Mouse (Mus musculus): ENCODE measurements around the gene Crip2. TPM values are rescaled to one million over a fixed set of nuclear protein-coding genes. Genes with fewer than 3 reads are reported as not detected.

Gene Crip2
- polyA plus RNA-seq, 1 experiment from 2014 or later = 112 TPM

DNA sequence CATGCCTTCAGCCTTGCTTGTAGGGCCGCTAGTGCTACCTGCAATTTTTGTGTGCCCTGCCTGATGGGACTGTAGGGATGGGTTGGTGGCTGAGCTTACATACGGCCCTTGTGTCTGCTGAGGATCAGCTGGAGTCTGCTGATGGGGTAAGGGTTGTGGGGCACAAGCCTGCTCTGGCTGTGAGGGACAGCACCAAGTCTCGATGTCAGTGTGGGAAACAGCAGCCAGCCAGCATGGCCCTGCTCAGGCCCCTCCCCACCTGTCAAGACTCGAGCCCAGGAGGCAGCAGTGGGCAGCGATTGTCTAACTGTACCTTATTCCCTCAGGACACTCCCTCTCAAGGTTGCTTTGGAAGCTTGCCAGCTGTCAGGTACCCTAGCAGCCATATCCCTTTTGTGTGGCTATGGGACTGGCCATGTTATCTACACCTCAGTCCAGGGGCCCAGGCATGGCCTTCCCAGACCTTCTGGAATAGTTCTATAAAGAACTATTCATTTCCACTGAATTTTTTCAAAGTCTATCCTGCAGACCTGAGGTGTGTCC lies 6.1 kb upstream of the Crip2 start:
- no peaks in the 10 kb centered on the region for H3K27me3 ChIP-seq (ENCODE audit: control insufficient read depth, insufficient read depth, low read length)

DNA sequence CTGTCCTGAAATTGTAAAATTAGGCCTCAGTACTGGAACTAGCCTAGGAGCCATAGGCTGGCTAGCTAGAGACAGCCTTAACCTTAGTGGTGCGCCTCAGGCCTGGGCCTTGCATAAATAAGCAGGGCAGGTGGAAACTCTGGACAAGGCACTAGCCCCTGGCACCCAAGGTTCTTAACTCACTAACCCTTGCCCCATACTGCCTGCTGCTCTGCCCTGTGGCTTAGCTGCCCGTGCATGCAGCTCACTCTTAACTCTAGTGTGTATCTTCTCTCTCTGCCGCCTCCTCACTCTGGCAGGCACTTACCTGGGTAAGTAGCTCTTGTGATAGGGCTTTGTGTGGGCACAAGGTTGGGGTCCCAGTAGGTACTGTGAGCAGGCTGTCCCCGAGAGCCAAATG lies 5.5 kb upstream of the Crip2 start:
- DNase-seq (ENCODE audit: low spot score) (no peak), ATAC-seq (ENCODE audit: low FRiP score, low TSS enrichment) (no peak)
- WGBS = 84% methylated on average over 4 of the region's 4 CpGs
- no peak overlapping the region for H3K27ac ChIP-seq (replicated peaks)
- no peak overlapping the region for H3K4me3 ChIP-seq (ENCODE audit: low read depth, low read length)
- H3K36me3 ChIP-seq (ENCODE audit: control insufficient read depth, insufficient read depth, low read length) = peaks cover 45% of the 10 kb centered on the region
- H3K9me3 ChIP-seq (ENCODE audit: control insufficient read depth, low read length) = no peaks in the 10 kb centered on the region
- no peak for TF ChIP-seq EP300 (optimal IDR thresholded peaks at IDR 0.05)
- TF ChIP-seq CTCF (IDR thresholded peaks at IDR 0.05; ENCODE audit: low read depth) = no peak
- peaks cover 3% of the 10 kb centered on the region; the same call in 1 of the 2 replicates for H3K4me1 ChIP-seq (replicated peaks; ENCODE audit: control insufficient read depth, insufficient read depth)
- H3K9ac ChIP-seq (ENCODE audit: low read length) = no peak overlapping the region
- no peak overlapping the region for H3K4me2 ChIP-seq (replicated peaks; ENCODE audit: low read depth)
- H3K27me3 ChIP-seq (ENCODE audit: control insufficient read depth, insufficient read depth, low read length) = no peaks in the 10 kb centered on the region

More for the DNA sequence above, 6.1 kb upstream of the Crip2 start:
- Histone ChIP-seq H3K27ac (replicated peaks) (no peak overlapping the region), H3K4me3 (ENCODE audit: low read depth, low read length) (no peak overlapping the region), H3K9ac (ENCODE audit: low read length) (no peak overlapping the region), H3K36me3 (ENCODE audit: control insufficient read depth, insufficient read depth, low read length) (peaks cover 51% of the 10 kb centered on the region), H3K9me3 (ENCODE audit: control insufficient read depth, low read length) (no peaks in the 10 kb centered on the region), H3K4me2 (replicated peaks; ENCODE audit: low read depth) (no peak overlapping the region), H3K4me1 (replicated peaks; ENCODE audit: control insufficient read depth, insufficient read depth) (peaks cover 3% of the 10 kb centered on the region; the same call in 1 of the 2 replicates)
- ATAC-seq (ENCODE audit: low FRiP score, low TSS enrichment) (no peak; the same call in 1 of the 2 replicates), DNase-seq (ENCODE audit: low spot score) (peak; percentile 58)
- TF ChIP-seq CTCF (IDR thresholded peaks at IDR 0.05; ENCODE audit: low read depth) = no peak
- TF ChIP-seq EP300 (optimal IDR thresholded peaks at IDR 0.05) = no peak
- 66% methylated on average over 5 of the region's 5 CpGs for WGBS

DNA sequence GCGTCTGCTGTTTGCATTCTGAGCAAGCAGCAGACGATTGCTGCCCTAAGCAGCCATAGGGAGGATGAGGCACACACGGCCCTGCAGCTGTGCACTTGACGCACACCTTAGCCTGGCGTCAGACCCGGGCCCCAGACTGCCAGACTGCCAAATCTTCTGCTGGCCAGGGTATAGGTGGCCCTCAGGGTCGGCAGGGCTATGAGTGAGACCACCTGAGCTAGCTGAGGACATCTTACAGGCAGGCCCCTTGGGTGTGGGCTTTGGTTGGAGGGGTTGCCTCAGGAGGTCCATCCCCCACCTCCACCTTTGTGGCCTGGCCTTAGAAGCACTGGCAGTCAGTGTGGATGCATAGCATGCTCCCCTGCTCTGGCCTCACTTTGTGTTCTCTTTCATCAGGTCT lies 4.6 kb upstream of the Crip2 start:
- H3K9ac ChIP-seq (ENCODE audit: low read length) = no peak overlapping the region
- peaks cover 6% of the 10 kb centered on the region; the same call in 1 of the 2 replicates for H3K4me1 ChIP-seq (replicated peaks; ENCODE audit: control insufficient read depth, insufficient read depth)
- ATAC-seq (ENCODE audit: low FRiP score, low TSS enrichment) (no peak), DNase-seq (ENCODE audit: low spot score) (no peak)
- no peaks in the 10 kb centered on the region for H3K27me3 ChIP-seq (ENCODE audit: control insufficient read depth, insufficient read depth, low read length)
- TF ChIP-seq EP300 (optimal IDR thresholded peaks at IDR 0.05) (no peak), CTCF (IDR thresholded peaks at IDR 0.05; ENCODE audit: low read depth) (no peak)
- H3K36me3 ChIP-seq (ENCODE audit: control insufficient read depth, insufficient read depth, low read length) = peaks cover 38% of the 10 kb centered on the region
- no peaks in the 10 kb centered on the region for H3K9me3 ChIP-seq (ENCODE audit: control insufficient read depth, low read length)
- WGBS = 91% methylated on average over 7 of the region's 7 CpGs
- H3K4me2 ChIP-seq (replicated peaks; ENCODE audit: low read depth) = no peak overlapping the region
- no peak overlapping the region for H3K27ac ChIP-seq (replicated peaks)
- H3K4me3 ChIP-seq (ENCODE audit: low read depth, low read length) = no peak overlapping the region

DNA sequence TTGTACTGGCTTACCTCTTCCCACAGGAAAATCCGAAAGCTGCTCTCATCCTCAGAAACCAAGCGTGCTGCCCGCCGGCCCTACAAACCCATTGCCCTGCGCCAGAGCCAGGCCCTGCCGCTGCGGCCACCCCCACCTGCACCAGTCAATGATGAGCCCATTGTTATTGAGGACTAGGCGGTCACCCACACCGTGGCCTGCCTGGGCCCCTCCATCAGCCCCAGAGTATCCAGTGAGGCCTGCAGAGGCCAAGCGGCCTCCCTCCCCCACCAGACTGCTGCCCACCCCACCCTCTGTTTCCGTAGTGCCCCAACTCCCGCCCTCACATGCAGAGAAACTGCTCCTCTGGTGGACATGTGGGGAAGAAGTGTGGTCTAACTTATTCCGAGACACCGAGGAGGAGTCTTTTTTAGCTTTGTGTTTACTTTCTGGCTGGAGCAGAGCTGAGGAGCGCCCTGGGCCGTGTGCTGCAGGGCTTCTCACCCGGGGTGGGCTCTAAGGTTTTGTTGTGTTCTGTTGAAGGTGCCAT lies 3.5 kb upstream of the Crip2 start:
- ATAC-seq (ENCODE audit: low FRiP score, low TSS enrichment) (no peak), DNase-seq (ENCODE audit: low spot score) (no peak)
- Histone ChIP-seq H3K9me3 (ENCODE audit: control insufficient read depth, low read length) (no peaks in the 10 kb centered on the region), H3K27me3 (ENCODE audit: control insufficient read depth, insufficient read depth, low read length) (no peaks in the 10 kb centered on the region), H3K27ac (replicated peaks) (no peak overlapping the region), H3K4me1 (replicated peaks; ENCODE audit: control insufficient read depth, insufficient read depth) (peaks cover 6% of the 10 kb centered on the region; the same call in 1 of the 2 replicates), H3K4me2 (replicated peaks; ENCODE audit: low read depth) (no peak overlapping the region), H3K9ac (ENCODE audit: low read length) (no peak overlapping the region), H3K4me3 (ENCODE audit: low read depth, low read length) (no peak overlapping the region), H3K36me3 (ENCODE audit: control insufficient read depth, insufficient read depth, low read length) (peaks cover 29% of the 10 kb centered on the region)
- TF ChIP-seq CTCF (IDR thresholded peaks at IDR 0.05; ENCODE audit: low read depth) (peak; percentile 36), EP300 (optimal IDR thresholded peaks at IDR 0.05) (no peak)
- 70% methylated on average over 17 of the region's 17 CpGs for WGBS

DNA sequence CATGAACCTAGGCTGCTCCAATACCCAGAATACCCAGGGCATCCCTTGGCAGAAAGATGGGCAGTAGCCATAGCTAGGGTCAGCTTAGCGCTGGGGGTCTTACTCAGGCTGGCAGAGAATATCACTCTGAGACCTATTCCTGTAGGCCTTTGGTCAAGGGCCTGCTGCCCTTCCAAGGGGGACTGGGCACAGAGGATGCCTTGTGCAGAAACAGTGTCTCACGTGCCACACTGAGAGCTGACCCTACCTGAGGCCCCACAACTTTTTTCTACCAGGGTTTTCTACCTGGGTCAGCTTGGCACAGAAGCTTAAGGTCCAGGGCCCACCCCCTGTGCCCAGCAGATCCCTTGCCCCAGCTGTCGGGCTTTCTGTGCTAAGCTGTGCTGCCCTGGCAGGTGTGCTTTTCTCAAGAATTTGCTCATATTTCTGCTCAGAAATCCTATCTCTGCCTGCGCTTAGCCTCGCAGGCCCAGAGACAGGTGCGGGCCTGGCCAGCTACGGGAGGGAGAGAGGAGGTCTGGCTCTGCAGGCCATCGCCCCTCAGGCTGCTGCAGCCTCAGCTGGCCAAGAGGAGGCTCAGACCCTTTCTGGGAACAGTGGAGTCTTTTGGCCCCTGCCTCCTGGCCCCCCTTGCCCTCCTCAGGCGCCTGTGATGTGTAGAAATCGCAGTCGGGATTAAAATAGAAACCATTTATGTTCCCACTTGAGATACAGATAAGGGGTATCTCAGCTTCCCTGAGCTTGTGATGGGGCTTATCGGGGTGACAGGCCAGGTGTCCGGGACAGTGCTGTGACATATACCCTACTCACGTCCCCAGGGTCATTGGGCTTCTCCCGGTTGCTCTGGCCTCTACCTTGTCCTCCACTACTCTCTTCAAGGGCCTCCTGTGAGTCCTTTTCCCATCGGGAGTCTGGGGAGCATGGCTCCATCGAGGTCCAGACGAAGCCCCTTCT lies 2.5 kb upstream of the Crip2 start:
- Histone ChIP-seq H3K4me2 (replicated peaks; ENCODE audit: low read depth) (no peak overlapping the region), H3K36me3 (ENCODE audit: control insufficient read depth, insufficient read depth, low read length) (peaks cover 25% of the 10 kb centered on the region), H3K27ac (replicated peaks) (no peak overlapping the region), H3K9ac (ENCODE audit: low read length) (no peak overlapping the region), H3K4me3 (ENCODE audit: low read depth, low read length) (no peak overlapping the region), H3K4me1 (replicated peaks; ENCODE audit: control insufficient read depth, insufficient read depth) (peaks cover 6% of the 10 kb centered on the region; the same call in 1 of the 2 replicates), H3K27me3 (ENCODE audit: control insufficient read depth, insufficient read depth, low read length) (no peaks in the 10 kb centered on the region), H3K9me3 (ENCODE audit: control insufficient read depth, low read length) (no peaks in the 10 kb centered on the region)
- WGBS = 87% methylated on average over 18 of the region's 18 CpGs
- DNase-seq (ENCODE audit: low spot score) = no peak
- TF ChIP-seq CTCF (IDR thresholded peaks at IDR 0.05; ENCODE audit: low read depth) (no peak), EP300 (optimal IDR thresholded peaks at IDR 0.05) (no peak)
- no peak for ATAC-seq (ENCODE audit: low FRiP score, low TSS enrichment)
